Mouse (Mus musculus): ENCODE data around the gene Amn.

Amn gene

GRCm38 (mm10) chr12:111270629-111271277 lies at the start of gene Amn:
Gene Amn, plus strand, starts transcription at chr12:111271095.
- no peak for DNase-seq (ENCODE audit: low spot score)

- no peak for DNase-seq (ENCODE audit: low spot score)
Measured at GRCm38 (mm10) chr12:111225197-111225780, 45.6 kb upstream of the Amn start.

- no peak for DNase-seq (ENCODE audit: low spot score)
Measured at GRCm38 (mm10) chr12:111227410-111227809, 43.5 kb upstream of the Amn start.

GRCm38 (mm10) chr12:111228488-111228887 lies 42.4 kb upstream of the Amn start:
- no peak for DNase-seq (ENCODE audit: low spot score)

- DNase-seq (ENCODE audit: low spot score) = no peak
Measured at GRCm38 (mm10) chr12:111230793-111231192, 40.1 kb upstream of the Amn start.

- peak; percentile 14 for DNase-seq (ENCODE audit: low spot score)
Measured at GRCm38 (mm10) chr12:111233798-111234197, 37.1 kb upstream of the Amn start.

- no peak for DNase-seq (ENCODE audit: low spot score)
Measured at GRCm38 (mm10) chr12:111234383-111234782, 36.5 kb upstream of the Amn start.

GRCm38 (mm10) chr12:111235631-111236030 lies 35.3 kb upstream of the Amn start:
- DNase-seq (ENCODE audit: low spot score) = no peak

- no peak for DNase-seq (ENCODE audit: low spot score)
Measured at GRCm38 (mm10) chr12:111237611-111238188, 33.2 kb upstream of the Amn start.

GRCm38 (mm10) chr12:111238345-111238744 lies 32.5 kb upstream of the Amn start:
- DNase-seq (ENCODE audit: low spot score) = no peak

GRCm38 (mm10) chr12:111238778-111239177 lies 32.1 kb upstream of the Amn start:
- no peak for DNase-seq (ENCODE audit: low spot score)

GRCm38 (mm10) chr12:111239930-111240329 lies 31.0 kb upstream of the Amn start:
- DNase-seq (ENCODE audit: low spot score) = no peak

GRCm38 (mm10) chr12:111241916-111242315 lies 29.0 kb upstream of the Amn start:
- no peak for DNase-seq (ENCODE audit: low spot score)

GRCm38 (mm10) chr12:111242346-111242745 lies 28.5 kb upstream of the Amn start:
- DNase-seq (ENCODE audit: low spot score) = no peak

- DNase-seq (ENCODE audit: low spot score) = no peak
Measured at GRCm38 (mm10) chr12:111243733-111244132, 27.2 kb upstream of the Amn start.

GRCm38 (mm10) chr12:111245070-111245469 lies 25.8 kb upstream of the Amn start:
- DNase-seq (ENCODE audit: low spot score) = no peak

GRCm38 (mm10) chr12:111246808-111247464 lies 24.0 kb upstream of the Amn start:
- peak; percentile 73 for DNase-seq (ENCODE audit: low spot score)

GRCm38 (mm10) chr12:111249095-111249494 lies 21.8 kb upstream of the Amn start:
- DNase-seq (ENCODE audit: low spot score) = no peak

GRCm38 (mm10) chr12:111250116-111250515 lies 20.8 kb upstream of the Amn start:
- no peak for DNase-seq (ENCODE audit: low spot score)

GRCm38 (mm10) chr12:111251227-111251626 lies 19.7 kb upstream of the Amn start:
- DNase-seq (ENCODE audit: low spot score) = no peak

GRCm38 (mm10) chr12:111263650-111264049 lies 7.2 kb upstream of the Amn start:
- DNase-seq (ENCODE audit: low spot score) = no peak

GRCm38 (mm10) chr12:111265212-111265611 lies 5.7 kb upstream of the Amn start:
- no peak for DNase-seq (ENCODE audit: low spot score)

GRCm38 (mm10) chr12:111266592-111266991 lies 4.3 kb upstream of the Amn start:
- peak; percentile 66 for DNase-seq (ENCODE audit: low spot score)

Measured in c-Kit-positive CD71-positive TER-119-positive erythroid progenitor cells, embryonic 14.5 days (primary cell).